Mouse (Mus musculus): Measurements from ENCODE around the gene Neu3.

Gene Neu3

GRCm38 (mm10) chr7:99794096-99794495, 34.1 kb downstream of the Neu3 start:
- no peak for DNase-seq (ENCODE audit: low spot score)

- DNase-seq (ENCODE audit: low spot score), result no peak
These were observed 37.4 kb downstream of the Neu3 start for GRCm38 (mm10) chr7:99790816-99791215.

- no peak for DNase-seq (ENCODE audit: low spot score)
These were observed 39.7 kb downstream of the Neu3 start for GRCm38 (mm10) chr7:99788563-99788962.

GRCm38 (mm10) chr7:99787935-99788334, 40.3 kb downstream of the Neu3 start:
- DNase-seq (ENCODE audit: low spot score), result no peak

GRCm38 (mm10) chr7:99786774-99787173, 41.4 kb downstream of the Neu3 start:
- no peak for DNase-seq (ENCODE audit: low spot score)

GRCm38 (mm10) chr7:99785553-99785952, 42.7 kb downstream of the Neu3 start:
- no peak for DNase-seq (ENCODE audit: low spot score)

- DNase-seq (ENCODE audit: low spot score), result no peak
These were observed 44.8 kb downstream of the Neu3 start for GRCm38 (mm10) chr7:99783421-99783820.

GRCm38 (mm10) chr7:99781916-99782315, 46.3 kb downstream of the Neu3 start:
- no peak for DNase-seq (ENCODE audit: low spot score)

- DNase-seq (ENCODE audit: low spot score), result no peak
These were observed 46.8 kb downstream of the Neu3 start for GRCm38 (mm10) chr7:99781385-99781784.

- DNase-seq (ENCODE audit: low spot score), result no peak
These were observed 65.0 kb downstream of the Neu3 start, which contains the start of gene Olfr521 for GRCm38 (mm10) chr7:99763207-99763606. TSS of gene Olfr521 (plus strand) at chr7:99763507.

All from c-Kit-positive CD71-positive TER-119-positive erythroid progenitor cells, embryonic 14.5 days (primary cell).